Mouse (Mus musculus): ENCODE measurements around the gene Wdr54. TPM values are rescaled to one million over a fixed set of nuclear protein-coding genes. Genes with fewer than 3 reads are reported as not detected.

The Wdr54 gene
- total RNA-seq (2015), result 0.57 TPM in 1 of 2 replicates, not detected in the other
- under 0.01 and 0.14 TPM in 2 replicates for total RNA-seq (2017)

DNA sequence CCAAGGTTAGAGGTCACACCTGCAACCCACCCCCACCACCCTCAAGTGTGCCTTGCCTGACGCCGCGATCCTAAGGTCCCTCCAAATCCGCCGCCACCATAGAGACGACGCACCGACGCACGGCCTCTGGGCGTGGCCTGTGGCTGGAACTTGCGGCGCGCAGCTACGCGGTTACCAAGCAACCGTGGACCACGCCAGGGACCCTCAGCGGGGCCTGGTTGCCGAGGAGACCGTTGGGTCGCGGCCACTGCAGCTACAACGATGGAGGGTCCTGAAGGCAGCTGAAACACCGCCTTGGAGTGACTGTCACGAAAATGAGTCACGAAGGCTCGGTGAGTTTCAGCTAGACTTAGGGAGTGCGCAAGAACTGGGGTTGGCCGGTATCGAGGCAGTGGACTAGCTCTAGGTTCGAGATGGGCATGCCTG, at the start of gene Wdr54, which contains the start of gene 1700003E16Rik:
Wdr54 (minus strand) TSS at position 139 of the 426 bp plus-strand sequence.
1700003E16Rik (plus strand) TSS at position 146 of the 426 bp plus-strand sequence.
- ATAC-seq (replicated peaks; ENCODE audit: poor library complexity), result peak; percentile 87

DNA sequence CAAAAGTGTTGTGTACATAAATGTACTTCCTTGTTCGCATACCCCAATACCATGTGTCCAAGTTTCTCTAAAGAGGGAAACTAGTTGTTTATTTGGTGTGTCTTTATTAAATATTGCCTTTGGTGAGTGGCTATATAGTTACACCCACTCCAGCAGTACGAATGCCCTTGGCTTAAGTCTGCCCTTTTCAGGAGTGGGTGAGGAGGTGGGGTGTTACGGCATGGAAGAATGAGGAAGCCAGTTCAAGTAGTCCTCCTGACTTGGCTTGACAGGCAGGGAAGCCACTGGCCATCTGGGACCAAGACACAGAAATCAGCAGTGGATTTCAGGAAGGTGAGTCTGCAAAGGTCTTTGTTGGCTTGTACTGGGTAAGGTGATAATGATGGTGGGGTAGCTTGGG, 49.7 kb upstream of the Wdr54 start:
- ATAC-seq (replicated peaks; ENCODE audit: poor library complexity), result no peak

DNA sequence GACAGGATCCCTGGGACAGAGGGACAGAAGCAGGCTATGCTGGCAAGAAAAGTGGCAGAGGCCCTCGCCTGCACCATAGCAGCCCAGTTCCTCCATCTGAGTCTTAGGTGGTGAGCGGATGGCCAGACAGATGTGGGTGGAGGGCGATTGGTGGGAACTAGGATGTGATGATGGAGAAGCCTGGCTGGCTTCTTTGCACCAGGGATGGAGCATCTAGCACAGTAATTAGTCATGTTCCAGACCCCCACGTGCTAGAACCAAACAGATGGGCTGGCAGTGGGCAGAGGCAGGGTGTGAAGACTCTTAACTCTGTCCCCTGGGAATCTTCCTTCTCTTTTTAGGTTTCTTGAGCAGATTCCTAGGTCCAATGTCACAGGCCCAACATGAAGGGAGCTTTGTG, 47.1 kb upstream of the Wdr54 start:
- ATAC-seq (replicated peaks; ENCODE audit: poor library complexity), result no peak

GRCm38 (mm10) chr6:83197345-83198004, 41.3 kb upstream of the Wdr54 start:
- 0 out of 2 replicates have a peak, but pooled peaks have one; percentile 26 for ATAC-seq (replicated peaks; ENCODE audit: poor library complexity)

DNA sequence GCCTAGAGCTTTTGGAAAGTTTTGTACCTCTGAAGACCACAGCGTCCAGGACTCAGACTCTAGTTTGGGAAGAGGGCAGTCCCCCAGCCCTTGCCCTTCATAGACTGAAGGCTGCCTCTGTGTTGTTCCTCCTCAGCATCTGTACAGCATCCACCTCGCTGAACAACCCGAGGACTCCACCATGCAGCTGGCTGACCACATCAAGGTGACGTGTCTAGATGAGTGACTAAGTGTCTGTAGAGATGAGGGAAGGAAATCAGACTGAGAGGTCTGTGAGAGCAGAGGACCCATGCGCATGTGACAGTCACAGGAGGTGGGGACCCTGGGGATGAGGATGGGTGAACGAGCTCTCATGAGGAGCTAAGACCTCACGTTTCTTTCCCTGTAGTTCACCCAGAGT, 37.4 kb upstream of the Wdr54 start:
- ATAC-seq (replicated peaks; ENCODE audit: poor library complexity), result no peak

DNA sequence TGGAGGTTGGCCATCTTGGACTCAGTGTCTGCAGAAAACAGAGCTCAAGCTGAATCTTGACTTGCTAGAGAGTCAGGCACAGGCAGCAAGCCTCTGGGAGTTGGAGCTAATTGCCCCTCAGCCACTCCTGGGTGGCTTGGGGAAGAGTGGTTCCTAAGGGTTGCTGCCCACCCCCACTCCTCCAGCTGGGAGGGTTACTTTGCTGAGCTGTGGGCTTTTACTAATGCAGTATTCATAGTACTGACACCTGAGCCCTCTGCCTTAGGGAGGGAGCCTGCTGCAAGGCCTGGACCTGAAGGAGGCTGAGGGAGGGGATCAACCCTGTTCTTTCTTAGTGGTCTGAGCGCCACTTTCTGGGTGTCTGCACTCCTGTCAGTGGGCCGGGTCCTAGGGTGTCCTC, 30.7 kb upstream of the Wdr54 start:
- no peak for ATAC-seq (replicated peaks; ENCODE audit: poor library complexity)

DNA sequence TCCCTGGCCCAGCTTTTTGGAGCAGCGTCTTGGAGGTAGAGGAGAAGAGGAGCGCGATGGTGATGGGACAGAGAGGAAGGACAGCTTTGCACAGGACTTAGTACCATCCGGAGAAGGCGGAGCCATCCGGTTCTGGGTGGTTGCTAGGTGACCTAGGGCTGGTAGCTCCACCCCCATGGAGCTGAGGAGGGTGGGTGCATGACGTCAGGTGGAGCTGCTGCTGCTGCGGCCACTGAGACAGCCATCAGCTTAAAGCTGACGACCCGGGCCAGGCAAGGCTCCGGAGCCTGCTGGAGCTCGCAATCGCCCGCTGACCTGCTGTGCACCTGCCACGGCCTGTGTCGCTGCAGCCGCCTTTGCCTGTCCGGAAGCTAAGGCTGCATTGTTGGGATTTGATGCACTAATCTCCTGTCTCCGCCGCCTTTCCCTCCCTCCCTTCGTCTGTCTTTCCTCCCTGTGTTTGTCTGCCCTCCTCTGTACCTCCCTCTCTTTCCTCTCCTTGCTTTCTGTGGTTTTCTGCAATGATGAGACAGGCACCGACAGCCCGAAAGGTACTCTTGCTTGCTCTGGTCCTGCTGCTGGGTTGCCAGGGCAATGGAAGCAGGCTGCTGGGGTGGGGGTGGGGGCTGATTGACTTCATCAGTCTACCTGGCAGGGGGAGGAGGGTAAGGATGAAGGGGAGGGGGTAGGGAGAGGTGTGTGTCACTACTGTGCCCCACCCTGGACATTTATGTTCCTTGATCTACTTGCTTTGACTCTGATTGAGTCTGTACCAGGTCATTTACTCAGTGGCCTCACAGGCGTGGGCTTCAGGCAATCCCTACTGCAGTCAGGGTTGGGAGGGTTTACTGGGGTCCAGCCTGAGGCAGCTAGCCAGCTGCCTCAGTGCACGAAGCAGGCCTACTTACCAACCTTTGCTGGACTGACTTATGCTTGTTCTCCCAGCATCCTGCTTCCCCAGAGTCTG, 30.0 kb upstream of the Wdr54 start:
- peak; percentile 78 for ATAC-seq (replicated peaks; ENCODE audit: poor library complexity)

GRCm38 (mm10) chr6:83184858-83185435, 28.8 kb upstream of the Wdr54 start:
- ATAC-seq (replicated peaks; ENCODE audit: poor library complexity), result peak; percentile 61

DNA sequence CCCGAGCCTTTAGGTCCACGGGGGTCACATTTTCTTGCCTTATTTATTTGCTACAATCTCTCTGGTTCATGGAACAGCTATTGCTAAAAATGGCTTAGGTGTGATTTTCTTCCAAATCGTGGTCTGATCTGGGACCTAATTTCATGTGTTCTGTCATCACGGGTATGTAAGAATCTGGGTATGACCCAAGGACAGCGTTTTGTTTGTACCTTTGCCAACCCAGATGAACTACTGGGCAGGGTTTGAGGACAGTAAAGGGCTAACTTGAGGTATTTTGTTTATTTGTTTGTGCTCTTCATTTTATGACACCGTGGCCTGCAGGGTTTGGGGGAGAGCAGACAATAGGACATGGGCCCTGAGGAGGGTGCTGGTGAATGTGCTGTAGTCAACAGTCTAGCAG, 24.4 kb upstream of the Wdr54 start:
- no peak for ATAC-seq (replicated peaks; ENCODE audit: poor library complexity)

DNA sequence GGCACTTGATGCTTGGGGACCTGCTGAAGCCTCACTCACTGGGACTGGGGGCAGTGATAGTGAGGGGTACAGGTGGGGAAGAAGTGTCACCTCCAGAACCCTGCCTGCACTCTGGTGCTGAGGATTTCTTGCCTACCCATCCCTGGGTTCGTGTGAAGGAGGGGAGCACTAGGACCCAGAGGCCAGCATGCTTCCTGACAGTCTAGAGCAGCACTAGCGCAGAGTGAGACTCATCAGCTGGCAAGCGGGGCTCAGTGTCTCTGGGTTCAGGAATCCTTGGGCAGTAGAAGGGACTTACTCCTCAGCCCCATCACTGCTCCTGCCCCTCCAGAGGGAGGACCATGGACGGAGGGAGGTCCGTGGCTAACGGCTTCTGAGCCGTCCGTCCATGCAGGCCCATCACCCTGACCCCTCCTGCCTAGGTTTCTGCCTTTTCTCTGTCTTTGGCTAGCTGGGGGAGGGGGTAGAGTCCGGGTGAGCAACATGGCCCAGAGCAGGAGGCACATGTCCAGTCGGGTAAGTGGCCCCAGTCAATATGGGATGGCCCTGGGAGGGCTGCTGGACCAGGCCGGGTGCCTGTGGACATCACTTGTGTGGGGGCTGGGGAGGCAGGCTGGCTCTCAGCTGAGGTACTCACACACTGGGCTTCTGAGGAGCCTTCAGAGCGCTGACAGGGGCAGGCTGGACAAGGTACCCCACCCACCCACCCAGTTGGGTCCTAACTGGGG, 23.4 kb upstream of the Wdr54 start:
- no peak for ATAC-seq (replicated peaks; ENCODE audit: poor library complexity)

GRCm38 (mm10) chr6:83175996-83176395, 19.8 kb upstream of the Wdr54 start:
- ATAC-seq (replicated peaks; ENCODE audit: poor library complexity), result no peak

- ATAC-seq (replicated peaks; ENCODE audit: poor library complexity), result no peak
Observed at GRCm38 (mm10) chr6:83172240-83172920, 16.2 kb upstream of the Wdr54 start.

DNA sequence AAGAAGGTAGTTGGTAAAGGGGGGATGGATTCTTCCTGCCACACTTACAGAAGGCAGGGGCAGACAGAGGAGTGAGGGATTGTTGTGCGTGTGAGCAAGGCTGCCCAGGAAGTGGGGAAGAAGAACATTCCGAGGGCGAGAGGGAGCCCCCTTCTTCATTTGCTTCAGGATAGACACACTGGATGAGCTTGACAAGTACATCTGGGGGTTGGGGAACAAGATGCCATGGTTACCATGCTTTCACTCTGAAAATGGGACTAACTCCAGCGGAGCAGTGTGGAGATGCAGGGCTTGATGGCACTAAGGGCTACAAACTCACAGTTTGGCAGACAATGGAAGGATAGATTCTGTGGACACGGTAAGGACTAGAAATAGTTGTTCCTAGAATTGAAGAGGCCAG, 14.9 kb upstream of the Wdr54 start:
- no peak for ATAC-seq (replicated peaks; ENCODE audit: poor library complexity)

- no peak for ATAC-seq (replicated peaks; ENCODE audit: poor library complexity)
Observed at GRCm38 (mm10) chr6:83169872-83170271, 13.7 kb upstream of the Wdr54 start.

GRCm38 (mm10) chr6:83166243-83166630, 10.0 kb upstream of the Wdr54 start:
- peak; percentile 52 for ATAC-seq (replicated peaks; ENCODE audit: poor library complexity)

DNA sequence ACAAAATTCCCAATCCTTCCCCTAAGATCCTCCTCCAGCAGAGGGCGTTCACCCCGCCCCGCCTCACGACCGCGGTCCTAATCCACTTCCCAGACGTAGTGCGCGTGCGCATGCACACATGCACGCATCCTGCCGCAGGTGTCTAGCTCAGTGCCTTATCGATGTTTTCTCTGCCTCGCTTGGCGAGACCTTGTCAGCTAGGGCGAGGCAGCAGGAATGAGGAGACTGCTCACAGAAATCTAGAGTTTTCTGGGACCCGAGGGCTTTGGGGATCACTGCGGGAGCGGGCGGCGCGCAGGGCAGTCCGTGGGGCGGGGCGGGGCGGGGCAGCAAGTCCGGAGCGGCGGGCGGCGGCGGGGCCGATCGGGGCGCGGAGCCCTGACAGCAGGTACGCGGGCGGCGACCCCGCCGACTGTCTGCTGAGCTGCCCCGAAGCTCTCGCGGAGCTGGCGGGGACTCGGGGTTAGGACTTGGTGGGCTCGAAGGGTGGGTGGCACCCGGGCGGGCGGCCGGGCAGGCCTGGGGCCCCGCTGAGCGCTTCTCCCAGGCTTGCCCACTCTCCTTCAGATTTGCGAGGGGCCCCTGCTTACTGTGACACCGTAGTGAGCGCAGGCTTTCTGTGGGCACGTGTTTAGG, 9.5 kb upstream of the Wdr54 start, which contains the start of gene Dctn1:
Dctn1 (plus strand) TSS at position 314 of the 636 bp plus-strand sequence.
- ATAC-seq (replicated peaks; ENCODE audit: poor library complexity), result peak; percentile 86

DNA sequence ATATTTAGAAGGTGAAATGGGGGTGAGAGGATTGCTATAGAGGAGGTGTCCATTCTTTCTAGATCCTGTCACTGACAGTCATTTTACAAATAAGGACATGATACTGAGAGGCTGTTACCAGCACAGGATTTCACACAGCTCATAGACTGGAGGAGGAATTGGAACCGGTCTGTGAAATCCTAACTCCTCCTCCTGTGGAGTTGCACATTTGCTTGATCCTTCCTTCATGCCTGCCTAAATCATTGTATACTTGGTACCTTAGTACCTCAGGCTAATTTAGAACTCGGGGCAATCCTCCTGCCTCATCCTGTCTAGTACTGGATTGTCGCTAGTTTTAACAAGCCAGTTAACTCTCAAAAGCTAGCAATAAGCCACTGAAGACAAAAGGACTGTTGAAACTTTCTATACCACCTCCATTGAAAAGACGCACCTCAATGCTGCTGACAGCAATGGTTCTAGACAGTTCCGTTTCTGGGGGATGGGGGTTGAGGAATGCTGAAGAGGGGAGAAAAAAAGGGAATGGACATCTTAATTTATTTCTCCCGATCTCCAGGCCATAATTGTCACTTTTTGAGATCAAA, 8.9 kb upstream of the Wdr54 start:
- no peak for ATAC-seq (replicated peaks; ENCODE audit: poor library complexity)

DNA sequence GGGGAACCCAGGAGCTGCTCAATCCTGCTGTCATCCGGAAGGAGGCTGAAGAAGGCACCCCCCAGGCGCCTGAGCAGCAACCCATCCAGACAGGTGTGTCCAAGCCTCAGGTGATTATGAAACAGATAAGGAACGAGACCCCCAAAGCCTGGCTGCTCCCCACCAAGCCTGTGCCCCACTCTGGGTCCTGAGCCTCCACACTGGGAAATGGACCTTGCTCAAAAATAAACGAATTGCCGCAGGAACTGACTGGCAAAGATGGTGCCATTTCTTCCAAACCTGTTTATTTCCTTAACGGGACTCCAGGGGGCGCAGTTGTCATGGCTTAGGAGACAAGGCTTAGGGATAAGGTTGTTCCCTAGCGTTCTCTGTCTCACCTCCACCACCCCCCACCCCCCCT, 6.5 kb upstream of the Wdr54 start:
- ATAC-seq (replicated peaks; ENCODE audit: poor library complexity), result peak; percentile 45

DNA sequence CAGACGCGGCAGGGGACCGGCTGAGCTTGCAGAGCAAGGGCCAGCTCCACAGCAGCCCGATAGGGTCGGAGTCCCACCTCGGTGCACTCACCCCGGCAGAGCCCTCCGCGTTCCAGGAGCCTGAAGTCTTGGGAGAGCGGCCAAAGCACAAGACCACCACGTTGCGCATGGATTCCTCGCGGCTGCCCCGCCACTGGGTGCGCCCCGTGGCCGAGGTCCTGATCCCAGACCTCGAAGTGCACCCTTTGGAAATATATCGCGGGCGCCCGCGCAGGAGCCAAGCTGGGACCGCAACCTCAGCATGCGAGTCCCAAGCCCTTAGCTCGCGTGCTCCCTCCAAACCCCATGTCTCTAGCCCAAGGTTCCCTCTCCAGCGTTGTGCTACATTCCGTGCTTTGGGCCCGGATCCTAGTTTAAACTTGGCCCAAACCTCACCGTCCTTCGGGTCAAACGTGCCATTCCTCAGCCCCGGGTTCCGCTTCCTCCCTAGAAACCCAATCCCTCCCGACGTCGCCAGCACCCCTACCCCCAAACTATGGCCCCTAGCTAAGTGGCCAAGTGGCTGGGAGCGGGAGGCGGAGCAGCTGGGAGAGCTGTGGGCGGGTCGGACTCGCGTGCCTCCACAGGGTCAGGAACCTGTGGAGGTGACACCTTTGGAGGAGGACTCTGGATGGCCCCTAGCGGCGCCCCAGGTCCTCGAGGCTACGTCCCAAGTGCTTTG, 5.9 kb upstream of the Wdr54 start:
- ATAC-seq (replicated peaks; ENCODE audit: poor library complexity), result no peak
